Mouse (Mus musculus) liver, embryonic 11.5 days (tissue): ENCODE measurements at regions not wholly inside any gene's neighbourhood (a gene's known extent, or its start where the extent isn't known, plus 50 kb on each side); places are given as distances from the start of the nearest gene placed in this dataset.
A peak's percentile ranks its signal among the peaks of the same experiment; 100 is the strongest.

ENCODE experiments used
- ATAC-seq: fragments of 200-750 bp; cut with Nextera tagmentation; replicated peaks from 2 replicates; pipeline ENCODE4 v1.8.0; 2017; ENCODE audit warnings: moderate number of reproducible peaks, mild to moderate bottlenecking, moderate TSS enrichment, moderate library complexity; ENCODE audit not compliant: low FRiP score
- DNase-seq: peaks from one replicate; pipeline ENCODE4 v3.0.0-alpha.2; 2017; ENCODE audit warnings: low spot score
- H3K27ac ChIP-seq: fragments of 300-500 bp; sonication (generic); 2 replicates; pipeline ENCODE4 v1.5.1; 2014; ENCODE audit warnings: mild to moderate bottlenecking, low read depth, low read length, control low read depth
- H3K27me3 ChIP-seq: fragments of 300-500 bp; sonication (generic); replicated peaks from 2 replicates; pipeline ENCODE4 v1.6.1; 2014; ENCODE audit warnings: low read length, mixed read lengths; ENCODE audit not compliant: control insufficient read depth, insufficient read depth
- H3K36me3 ChIP-seq: fragments of 300-500 bp; sonication (generic); 2 replicates; pipeline ENCODE4 v1.6.1; 2014; ENCODE audit warnings: mild to moderate bottlenecking, low read length, moderate library complexity, mixed read lengths; ENCODE audit not compliant: control insufficient read depth, insufficient read depth
- H3K4me1 ChIP-seq: fragments of 300-500 bp; sonication (generic); replicated peaks from 2 replicates; pipeline ENCODE4 v1.6.1; 2014; ENCODE audit warnings: low read length, mixed read lengths; ENCODE audit not compliant: control insufficient read depth, insufficient read depth
- H3K4me2 ChIP-seq: fragments of 300-500 bp; sonication (generic); 2 replicates; pipeline ENCODE4 v1.6.1; 2014; ENCODE audit warnings: mild to moderate bottlenecking, control low read depth, moderate library complexity
- H3K4me3 ChIP-seq: fragments of 300-500 bp; sonication (generic); 2 replicates; pipeline ENCODE4 v1.5.1; 2014; ENCODE audit warnings: low read depth, low read length, control low read depth
- H3K9ac ChIP-seq: fragments of 300-500 bp; sonication (generic); 2 replicates; pipeline ENCODE4 v1.6.1; 2014; ENCODE audit warnings: low read depth, low read length, control low read depth
- H3K9me3 ChIP-seq: fragments of 300-500 bp; sonication (generic); 2 replicates; pipeline ENCODE4 v1.6.1; 2016; ENCODE audit warnings: low read length, inconsistent platforms, mixed read lengths; ENCODE audit not compliant: control insufficient read depth
- WGBS: fragments of 180-500 bp; shearing (Covaris S2); extraction: QIAGEN DNeasy Blood & Tissue Kit; methylation state at CpG from one replicate; pipeline ENCODE4 v1.1.7; 2014; 5-methylcytosine and 5-hydroxymethylcytosine counted together

- ATAC-seq = no peak
- no peak for DNase-seq
- H3K4me2 ChIP-seq = no peak overlapping the region
- no peak overlapping the region for H3K4me3 ChIP-seq
- WGBS = 66% methylated on average over 1 of the region's 1 CpGs
- H3K9me3 ChIP-seq = no peaks in the 10 kb centered on the region
- no peaks in the 10 kb centered on the region for H3K36me3 ChIP-seq
- H3K4me1 ChIP-seq = no peaks in the 10 kb centered on the region
- H3K27ac ChIP-seq = no peak overlapping the region
- no peak overlapping the region for H3K9ac ChIP-seq
- no peaks in the 10 kb centered on the region for H3K27me3 ChIP-seq
Observed at GRCm38 (mm10) chr5:90052516-90052915, 169.4 kb upstream of the Adamts3 start.

- 66% methylated on average over 3 of the region's 3 CpGs for WGBS
- DNase-seq (no peak), ATAC-seq (no peak)
- Histone ChIP-seq H3K9ac (no peak overlapping the region), H3K4me3 (no peak overlapping the region), H3K27me3 (no peaks in the 10 kb centered on the region), H3K27ac (no peak overlapping the region), H3K4me1 (no peaks in the 10 kb centered on the region), H3K9me3 (no peaks in the 10 kb centered on the region), H3K36me3 (no peaks in the 10 kb centered on the region), H3K4me2 (no peak overlapping the region)
Observed at GRCm38 (mm10) chr5:90049856-90050255, 166.7 kb upstream of the Adamts3 start.

DNA sequence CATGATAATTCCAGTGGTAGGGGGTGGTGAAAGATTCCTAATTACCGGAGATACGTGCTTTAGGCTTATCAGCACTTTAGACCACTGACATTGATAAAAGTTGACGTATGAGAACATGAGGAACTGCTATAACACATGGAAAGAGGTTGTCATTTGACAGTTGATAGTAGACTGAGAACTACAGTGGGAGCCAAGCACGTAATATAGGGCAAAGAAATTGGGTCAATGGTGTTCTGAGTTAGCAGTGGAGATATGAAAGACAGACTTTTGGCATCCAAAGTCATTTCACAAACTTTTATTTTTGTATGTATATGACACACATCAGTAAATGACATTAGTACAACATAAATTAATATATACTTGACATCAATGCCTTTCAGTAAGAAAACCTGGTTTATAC, 159.6 kb upstream of the Adamts3 start:
- Histone ChIP-seq H3K4me2 (no peak overlapping the region), H3K27ac (no peak overlapping the region), H3K9me3 (no peaks in the 10 kb centered on the region), H3K4me1 (no peaks in the 10 kb centered on the region), H3K36me3 (no peaks in the 10 kb centered on the region), H3K9ac (no peak overlapping the region), H3K4me3 (no peak overlapping the region), H3K27me3 (no peaks in the 10 kb centered on the region)
- DNase-seq (no peak), ATAC-seq (no peak)
- 58% methylated on average over 4 of the region's 4 CpGs for WGBS

DNA sequence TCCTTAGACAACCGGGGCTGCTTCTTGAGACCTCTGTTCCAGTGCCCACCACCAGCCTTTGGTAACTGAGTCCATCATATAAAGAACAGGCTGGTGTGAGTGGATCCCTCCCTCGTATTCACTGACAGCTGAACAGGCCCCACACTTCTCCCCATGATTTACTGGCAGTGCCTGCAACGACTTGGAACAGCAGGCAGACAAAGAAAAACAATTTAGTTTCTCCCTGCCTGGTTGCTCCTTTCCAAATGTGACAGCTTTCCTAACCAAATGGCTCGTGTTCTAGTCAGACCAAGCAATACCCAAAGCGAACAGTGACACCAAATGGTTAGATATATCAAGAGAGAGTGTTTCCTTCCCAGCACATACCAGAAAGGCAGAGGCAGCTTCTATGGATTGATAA, 150.0 kb upstream of the Adamts3 start:
- Histone ChIP-seq H3K4me3 (no peak overlapping the region), H3K9ac (no peak overlapping the region), H3K36me3 (no peaks in the 10 kb centered on the region), H3K9me3 (no peaks in the 10 kb centered on the region), H3K4me2 (no peak overlapping the region), H3K27me3 (no peaks in the 10 kb centered on the region), H3K27ac (no peak overlapping the region), H3K4me1 (no peaks in the 10 kb centered on the region; the same call in 1 of the 2 replicates)
- DNase-seq (no peak), ATAC-seq (no peak)
- 43% methylated on average over 5 of the region's 5 CpGs for WGBS

- H3K36me3 ChIP-seq = no peaks in the 10 kb centered on the region
- no peak overlapping the region for H3K9ac ChIP-seq
- 73% methylated on average over 2 of the region's 2 CpGs for WGBS
- no peak overlapping the region for H3K4me2 ChIP-seq
- H3K4me3 ChIP-seq = no peak overlapping the region
- H3K4me1 ChIP-seq = no peaks in the 10 kb centered on the region; the same call in 1 of the 2 replicates
- H3K27ac ChIP-seq = no peak overlapping the region
- no peaks in the 10 kb centered on the region for H3K27me3 ChIP-seq
- no peaks in the 10 kb centered on the region for H3K9me3 ChIP-seq
- ATAC-seq (0 out of 2 replicates have a peak, but pooled peaks have one; percentile 34), DNase-seq (no peak)
Observed at GRCm38 (mm10) chr5:90030737-90031136, 147.6 kb upstream of the Adamts3 start.

DNA sequence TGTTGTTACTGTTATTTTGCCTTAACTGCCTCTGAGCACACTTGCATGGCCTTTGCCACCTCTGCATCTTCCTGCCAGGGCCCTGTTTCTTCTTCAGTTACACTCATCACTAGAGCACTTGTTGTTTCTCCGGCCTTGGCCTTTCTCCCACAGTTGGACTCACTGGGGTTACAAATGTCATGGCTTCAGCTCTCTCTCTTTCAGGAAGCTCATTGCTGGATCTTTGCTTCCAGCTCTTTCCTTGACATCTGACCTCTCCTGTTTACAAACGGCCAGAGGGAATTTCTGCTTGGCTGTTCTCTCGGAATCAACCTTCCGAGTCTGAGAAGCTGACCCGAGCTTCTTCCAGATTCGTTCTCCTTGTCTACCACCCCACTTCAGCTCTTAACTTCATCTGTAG, 146.6 kb upstream of the Adamts3 start:
- Histone ChIP-seq H3K27ac (no peak overlapping the region), H3K36me3 (no peaks in the 10 kb centered on the region), H3K4me2 (no peak overlapping the region), H3K4me3 (no peak overlapping the region), H3K9ac (no peak overlapping the region), H3K4me1 (no peaks in the 10 kb centered on the region; the same call in 1 of the 2 replicates), H3K27me3 (no peaks in the 10 kb centered on the region), H3K9me3 (no peaks in the 10 kb centered on the region)
- no peak for DNase-seq
- no peak for ATAC-seq
- 64% methylated on average over 6 of the region's 6 CpGs for WGBS

DNA sequence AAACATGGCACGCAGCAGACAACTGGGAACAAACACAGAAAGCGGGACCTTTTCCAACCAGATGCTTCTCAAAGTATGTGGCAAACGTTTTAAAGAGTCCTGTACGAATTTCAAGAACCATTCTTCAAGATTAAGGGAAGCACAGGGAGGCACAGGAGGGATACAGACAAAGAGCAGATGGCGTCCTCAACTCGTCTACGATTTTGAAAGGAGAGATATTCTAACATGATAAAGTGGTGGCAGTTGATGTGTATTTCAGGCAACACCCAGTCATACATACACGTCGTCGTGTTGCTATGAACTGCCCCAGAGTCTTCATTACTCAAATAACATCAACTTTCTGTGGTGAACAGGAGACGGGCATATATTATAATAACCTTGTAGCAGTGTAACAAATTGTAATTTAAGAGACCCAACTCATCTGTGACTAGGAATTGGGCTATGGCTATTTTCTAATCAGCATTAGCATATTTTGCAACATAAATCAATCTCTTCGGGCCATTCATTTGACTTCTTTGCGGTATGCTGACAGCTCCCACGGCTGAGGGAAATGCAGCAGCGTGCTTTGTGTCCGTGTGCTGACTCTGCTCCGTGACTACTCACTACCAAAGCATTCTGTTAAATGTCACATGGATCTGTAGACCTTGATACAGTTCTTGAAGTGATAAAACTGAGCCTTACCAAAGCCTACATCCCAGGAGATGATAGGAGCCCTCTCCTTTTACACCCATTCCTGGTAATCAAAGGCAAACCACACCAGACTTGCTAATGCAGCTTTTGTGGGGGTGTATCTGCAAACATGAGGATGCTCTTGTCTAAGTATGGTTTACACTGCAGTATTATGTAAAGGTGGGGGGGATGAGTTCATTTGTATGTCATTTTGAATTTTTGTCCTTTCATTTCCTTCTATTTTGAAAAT, 144.0 kb upstream of the Adamts3 start:
- no peaks in the 10 kb centered on the region for H3K27me3 ChIP-seq
- H3K9ac ChIP-seq = no peak overlapping the region
- no peak for ATAC-seq
- H3K36me3 ChIP-seq = no peaks in the 10 kb centered on the region
- no peaks in the 10 kb centered on the region for H3K9me3 ChIP-seq
- H3K4me3 ChIP-seq = no peak overlapping the region
- DNase-seq = no peak
- H3K4me1 ChIP-seq = no peaks in the 10 kb centered on the region; the same call in 1 of the 2 replicates
- 66% methylated on average over 17 of the region's 17 CpGs for WGBS
- H3K4me2 ChIP-seq = no peak overlapping the region
- H3K27ac ChIP-seq = no peak overlapping the region

DNA sequence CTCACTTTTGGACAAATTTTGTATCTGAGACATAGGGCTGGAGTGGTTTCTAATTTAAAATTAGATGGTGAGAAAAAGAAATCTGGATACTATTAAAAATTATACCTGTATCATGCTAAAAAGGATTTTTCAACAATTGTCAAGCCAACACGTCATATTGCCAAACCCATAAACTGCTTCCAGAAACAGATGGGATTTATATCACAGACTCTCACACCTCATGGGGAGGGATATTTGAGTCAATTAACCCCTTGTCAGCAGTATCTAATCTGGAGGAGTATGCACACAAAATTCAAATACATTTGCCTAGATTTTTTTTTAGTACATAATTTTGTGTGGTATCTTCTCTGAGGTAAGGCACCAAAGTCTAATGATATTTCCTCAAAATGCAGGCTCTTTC, 138.3 kb upstream of the Adamts3 start:
- Histone ChIP-seq H3K4me1 (no peaks in the 10 kb centered on the region), H3K4me3 (no peak overlapping the region), H3K36me3 (no peaks in the 10 kb centered on the region), H3K9ac (no peak overlapping the region), H3K27ac (no peak overlapping the region), H3K9me3 (no peaks in the 10 kb centered on the region), H3K4me2 (no peak overlapping the region), H3K27me3 (no peaks in the 10 kb centered on the region)
- WGBS = 87% methylated on average over 1 of the region's 1 CpGs
- no peak for DNase-seq
- no peak for ATAC-seq

- Histone ChIP-seq H3K4me1 (no peaks in the 10 kb centered on the region), H3K36me3 (no peaks in the 10 kb centered on the region), H3K27ac (no peak overlapping the region), H3K4me2 (no peak overlapping the region), H3K9ac (no peak overlapping the region), H3K4me3 (no peak overlapping the region), H3K9me3 (no peaks in the 10 kb centered on the region), H3K27me3 (no peaks in the 10 kb centered on the region)
- DNase-seq (no peak), ATAC-seq (no peak)
- WGBS = 83% methylated on average over 6 of the region's 6 CpGs
Observed at GRCm38 (mm10) chr5:90000758-90001157, 117.6 kb upstream of the Adamts3 start.
